Mouse (Mus musculus) neural tube, embryonic 12.5 days (tissue): Measurements from ENCODE around the gene Fli1. TPM values are rescaled to one million over a fixed set of nuclear protein-coding genes. Genes with fewer than 3 reads are reported as not detected.

Experiments used
- ATAC-seq: fragments of 200-750 bp; cut with Nextera tagmentation; 2 replicates; pipeline ENCODE4 v1.8.0; 2017; ENCODE audit warnings: low read depth, mild to moderate bottlenecking, moderate TSS enrichment, moderate library complexity; ENCODE audit not compliant: low FRiP score
- H3K27ac ChIP-seq: fragments of 300-500 bp; sonication (generic); 2 replicates; pipeline ENCODE4 v1.5.1; 2016
- H3K27me3 ChIP-seq: fragments of 300-500 bp; sonication (generic); replicated peaks from 2 replicates; pipeline ENCODE4 v1.6.1; 2016; ENCODE audit warnings: mild to moderate bottlenecking
- H3K36me3 ChIP-seq: fragments of 300-500 bp; sonication (generic); 2 replicates; pipeline ENCODE4 v1.6.1; 2016; ENCODE audit warnings: mild to moderate bottlenecking
- H3K4me1 ChIP-seq: fragments of 300-500 bp; sonication (generic); 2 replicates; pipeline ENCODE4 v1.6.1; 2016
- H3K4me2 ChIP-seq: fragments of 300-500 bp; sonication (generic); replicated peaks from 2 replicates; pipeline ENCODE4 v1.6.1; 2016; ENCODE audit warnings: mild to moderate bottlenecking
- H3K4me3 ChIP-seq: fragments of 300-500 bp; sonication (generic); 2 replicates; pipeline ENCODE4 v1.5.1; 2016
- H3K9ac ChIP-seq: fragments of 300-500 bp; sonication (generic); 2 replicates; pipeline ENCODE4 v1.6.1; 2016; ENCODE audit warnings: mild to moderate bottlenecking
- H3K9me3 ChIP-seq: fragments of 300-500 bp; sonication (generic); 2 replicates; pipeline ENCODE4 v1.6.1; 2016; ENCODE audit warnings: mild to moderate bottlenecking
- WGBS: fragments of 180-500 bp; shearing (Covaris S2); methylation state at CpG from one replicate; pipeline ENCODE4 v1.1.7; 2016; 5-methylcytosine and 5-hydroxymethylcytosine counted together
- polyA plus RNA-seq: library from polyadenylated mRNA; unstranded; fragments of >200 nt; fragmentation: Nextera tagmentation; extraction: Ambion mirVana; gene quantifications from 2 replicates; pipeline ENCODE4 v1.2.1, GENCODE M21; 2016

Gene Fli1
- polyA plus RNA-seq, 1 experiment from 2014 or later: 15.4 TPM

- H3K4me2 ChIP-seq: no peak overlapping the region
- H3K27ac ChIP-seq: no peak overlapping the region
- no peak for ATAC-seq
- 80% methylated on average over 11 of the region's 11 CpGs for WGBS
- H3K9me3 ChIP-seq: no peaks in the 10 kb centered on the region
- H3K36me3 ChIP-seq: no peaks in the 10 kb centered on the region
- no peak overlapping the region for H3K9ac ChIP-seq
- no peaks in the 10 kb centered on the region for H3K4me1 ChIP-seq
- peaks cover 10% of the 10 kb centered on the region for H3K27me3 ChIP-seq
- no peak overlapping the region for H3K4me3 ChIP-seq
Measured at GRCm38 (mm10) chr9:32534025-32534615, 8.5 kb downstream of the Fli1 start.

- no peak overlapping the region for H3K9ac ChIP-seq
- no peaks in the 10 kb centered on the region for H3K27me3 ChIP-seq
- H3K4me2 ChIP-seq: no peak overlapping the region
- WGBS: 90% methylated on average over 4 of the region's 4 CpGs
- no peak for ATAC-seq
- H3K9me3 ChIP-seq: no peaks in the 10 kb centered on the region
- no peak overlapping the region for H3K4me3 ChIP-seq
- H3K27ac ChIP-seq: no peak overlapping the region
- no peaks in the 10 kb centered on the region for H3K36me3 ChIP-seq
- H3K4me1 ChIP-seq: no peaks in the 10 kb centered on the region
Measured at GRCm38 (mm10) chr9:32531588-32531987, 11.1 kb downstream of the Fli1 start.

GRCm38 (mm10) chr9:32530975-32531374 is 11.7 kb downstream of the Fli1 start:
- H3K27me3 ChIP-seq: no peaks in the 10 kb centered on the region
- 71% methylated on average over 1 of the region's 1 CpGs for WGBS

GRCm38 (mm10) chr9:32530188-32530587 is 12.5 kb downstream of the Fli1 start:
- H3K36me3 ChIP-seq: no peaks in the 10 kb centered on the region
- H3K27me3 ChIP-seq: no peaks in the 10 kb centered on the region
- no peak overlapping the region for H3K9ac ChIP-seq
- no peak overlapping the region for H3K4me2 ChIP-seq
- H3K27ac ChIP-seq: no peak overlapping the region
- no peak overlapping the region for H3K4me3 ChIP-seq
- H3K9me3 ChIP-seq: no peaks in the 10 kb centered on the region
- ATAC-seq: no peak
- no peaks in the 10 kb centered on the region for H3K4me1 ChIP-seq
- 63% methylated on average over 5 of the region's 5 CpGs for WGBS

More at GRCm38 (mm10) chr9:32530975-32531374, 11.7 kb downstream of the Fli1 start:
- Histone ChIP-seq H3K9ac (no peak overlapping the region), H3K4me3 (no peak overlapping the region), H3K36me3 (no peaks in the 10 kb centered on the region), H3K4me1 (no peaks in the 10 kb centered on the region), H3K27ac (no peak overlapping the region), H3K9me3 (no peaks in the 10 kb centered on the region), H3K4me2 (no peak overlapping the region)
- ATAC-seq: no peak

GRCm38 (mm10) chr9:32529594-32529993 is 13.1 kb downstream of the Fli1 start:
- Histone ChIP-seq H3K4me1 (no peaks in the 10 kb centered on the region), H3K4me3 (no peak overlapping the region), H3K27ac (no peak overlapping the region), H3K9ac (no peak overlapping the region), H3K9me3 (no peaks in the 10 kb centered on the region), H3K27me3 (no peaks in the 10 kb centered on the region), H3K4me2 (no peak overlapping the region), H3K36me3 (no peaks in the 10 kb centered on the region)
- 88% methylated on average over 5 of the region's 5 CpGs for WGBS
- ATAC-seq: no peak

- no peaks in the 10 kb centered on the region for H3K36me3 ChIP-seq
- H3K9me3 ChIP-seq: no peaks in the 10 kb centered on the region
- no peaks in the 10 kb centered on the region for H3K4me1 ChIP-seq
- no peak overlapping the region for H3K27ac ChIP-seq
- H3K4me3 ChIP-seq: no peak overlapping the region
- no peak overlapping the region for H3K4me2 ChIP-seq
- ATAC-seq: no peak
- no peak overlapping the region for H3K9ac ChIP-seq
- no peaks in the 10 kb centered on the region for H3K27me3 ChIP-seq
- 90% methylated on average over 7 of the region's 7 CpGs for WGBS
Measured at GRCm38 (mm10) chr9:32527329-32527728, 15.3 kb downstream of the Fli1 start.

- Histone ChIP-seq H3K27me3 (no peaks in the 10 kb centered on the region), H3K4me2 (no peak overlapping the region), H3K4me3 (no peak overlapping the region), H3K9ac (no peak overlapping the region), H3K9me3 (no peaks in the 10 kb centered on the region), H3K27ac (no peak overlapping the region), H3K4me1 (no peaks in the 10 kb centered on the region), H3K36me3 (no peaks in the 10 kb centered on the region)
- no peak for ATAC-seq
- WGBS: 86% methylated on average over 5 of the region's 5 CpGs
Measured at GRCm38 (mm10) chr9:32525787-32526186, 16.9 kb downstream of the Fli1 start.

- Histone ChIP-seq H3K9ac (no peak overlapping the region), H3K9me3 (no peaks in the 10 kb centered on the region), H3K4me1 (no peaks in the 10 kb centered on the region), H3K4me2 (no peak overlapping the region), H3K27me3 (no peaks in the 10 kb centered on the region), H3K27ac (no peak overlapping the region), H3K4me3 (no peak overlapping the region), H3K36me3 (no peaks in the 10 kb centered on the region)
- WGBS: 63% methylated on average over 2 of the region's 2 CpGs
- no peak for ATAC-seq
Measured at GRCm38 (mm10) chr9:32522536-32523245, 20.0 kb downstream of the Fli1 start.

GRCm38 (mm10) chr9:32521331-32521730 is 21.3 kb downstream of the Fli1 start:
- no peak for ATAC-seq
- Histone ChIP-seq H3K9me3 (no peaks in the 10 kb centered on the region), H3K27me3 (no peaks in the 10 kb centered on the region), H3K36me3 (no peaks in the 10 kb centered on the region), H3K27ac (no peak overlapping the region), H3K4me1 (no peaks in the 10 kb centered on the region), H3K4me2 (no peak overlapping the region), H3K4me3 (no peak overlapping the region), H3K9ac (no peak overlapping the region)
- WGBS: 80% methylated on average over 3 of the region's 3 CpGs

- H3K4me1 ChIP-seq: no peaks in the 10 kb centered on the region
- 84% methylated on average over 6 of the region's 6 CpGs for WGBS
- no peak for ATAC-seq
Measured at GRCm38 (mm10) chr9:32520821-32521220, 21.8 kb downstream of the Fli1 start.

GRCm38 (mm10) chr9:32519101-32520051 is 23.3 kb downstream of the Fli1 start:
- H3K4me3 ChIP-seq: no peak overlapping the region
- WGBS: 68% methylated on average over 22 of the region's 22 CpGs
- no peaks in the 10 kb centered on the region for H3K27me3 ChIP-seq
- H3K4me1 ChIP-seq: no peaks in the 10 kb centered on the region
- no peak overlapping the region for H3K9ac ChIP-seq
- no peaks in the 10 kb centered on the region for H3K9me3 ChIP-seq
- H3K27ac ChIP-seq: no peak overlapping the region
- H3K4me2 ChIP-seq: no peak overlapping the region
- no peaks in the 10 kb centered on the region for H3K36me3 ChIP-seq
- ATAC-seq: no peak

More at GRCm38 (mm10) chr9:32520821-32521220, 21.8 kb downstream of the Fli1 start:
- no peaks in the 10 kb centered on the region for H3K36me3 ChIP-seq
- H3K9ac ChIP-seq: no peak overlapping the region
- no peaks in the 10 kb centered on the region for H3K9me3 ChIP-seq
- H3K4me2 ChIP-seq: no peak overlapping the region
- no peak overlapping the region for H3K4me3 ChIP-seq
- no peak overlapping the region for H3K27ac ChIP-seq
- no peaks in the 10 kb centered on the region for H3K27me3 ChIP-seq

GRCm38 (mm10) chr9:32518351-32519075 is 24.1 kb downstream of the Fli1 start:
- no peak overlapping the region for H3K4me3 ChIP-seq
- WGBS: 73% methylated on average over 13 of the region's 13 CpGs
- H3K4me1 ChIP-seq: no peaks in the 10 kb centered on the region
- H3K4me2 ChIP-seq: no peak overlapping the region
- no peaks in the 10 kb centered on the region for H3K27me3 ChIP-seq
- no peak overlapping the region for H3K9ac ChIP-seq
- ATAC-seq: no peak
- H3K27ac ChIP-seq: no peak overlapping the region
- H3K9me3 ChIP-seq: no peaks in the 10 kb centered on the region
- no peaks in the 10 kb centered on the region for H3K36me3 ChIP-seq
